Mouse (Mus musculus): ENCODE measurements around the gene Rpsa. TPM values are rescaled to one million over a fixed set of nuclear protein-coding genes. Genes with fewer than 3 reads are reported as not detected.

Gene Rpsa
- 52.5 TPM for polyA plus RNA-seq (2014; fragmentation: Illumina TruSeq; extraction: RNeasy Lipid Tissue Mini Kit (QIAGEN cat#74804); ENCODE audit: low replicate concordance)

GRCm38 (mm10) chr9:120127538-120128251, at the start of gene Rpsa:
TSS of gene Rpsa (plus strand) at chr9:120127689.

GRCm38 (mm10) chr9:120091696-120092238, 35.7 kb upstream of the Rpsa start, which contains the start of gene Ccr8:
TSS of gene Ccr8 (plus strand) at chr9:120092114.

DNA sequence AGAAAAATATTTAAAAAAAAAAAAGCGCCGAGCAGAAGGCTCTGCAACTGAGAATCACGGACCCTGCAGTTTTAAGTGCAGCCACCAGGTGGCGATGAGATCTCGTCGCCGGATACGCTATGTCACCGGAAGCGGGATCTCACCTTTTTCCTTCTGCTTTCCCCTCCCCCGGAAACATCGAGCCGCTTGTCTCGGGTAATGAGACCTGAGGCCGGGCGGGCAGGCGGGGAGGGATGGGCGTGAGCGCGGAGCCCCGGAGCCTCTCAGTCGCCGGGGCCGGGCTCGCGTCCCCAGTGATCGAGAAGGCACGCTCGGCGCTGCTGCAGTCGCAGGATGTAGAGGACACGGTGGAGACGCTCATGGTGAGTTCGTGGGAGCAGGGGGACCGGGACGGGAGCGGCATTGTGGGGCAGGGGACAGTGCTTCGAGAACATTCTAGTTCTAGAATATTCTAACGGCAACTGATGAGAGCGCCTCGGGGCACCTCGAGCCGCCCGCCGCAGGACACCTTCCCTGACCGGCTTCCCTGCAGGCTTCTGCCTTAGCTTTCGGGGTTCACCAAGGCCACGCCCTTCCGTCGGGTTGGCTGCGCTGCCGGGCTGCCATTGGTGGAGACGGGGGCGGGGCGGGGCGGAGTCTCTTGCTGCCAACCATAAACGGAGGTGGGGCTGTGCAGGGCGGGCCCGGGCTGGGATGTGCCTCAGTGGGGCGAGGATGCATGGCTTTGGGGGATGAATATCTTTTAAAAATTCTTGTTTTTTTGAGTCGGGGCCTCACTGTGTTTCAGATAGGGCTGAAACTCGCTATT, 17.1 kb upstream of the Rpsa start, which contains the start of gene Slc25a38:
TSS of gene Slc25a38 (plus strand) at position 164 of the 808 bp plus-strand sequence.

GRCm38 (mm10) chr9:120149222-120149828, 21.8 kb downstream of the Rpsa start, which contains the start of gene Mobp:
TSS of gene Mobp (plus strand) at chr9:120149707.

Other genes with a start within 250 kb of the Rpsa start
- gene Wdr48, start 232.8 kb upstream of the Rpsa start, polyA plus RNA-seq (2014; fragmentation: Illumina TruSeq; extraction: RNeasy Lipid Tissue Mini Kit (QIAGEN cat#74804); ENCODE audit: low replicate concordance) = 32.1 TPM
- gene Gorasp1, start 190.1 kb upstream of the Rpsa start, polyA plus RNA-seq (2014; fragmentation: Illumina TruSeq; extraction: RNeasy Lipid Tissue Mini Kit (QIAGEN cat#74804); ENCODE audit: low replicate concordance) = 3.1 TPM
- not detected for gene Ttc21a, start 190.1 kb upstream of the Rpsa start, polyA plus RNA-seq (2014; fragmentation: Illumina TruSeq; extraction: RNeasy Lipid Tissue Mini Kit (QIAGEN cat#74804); ENCODE audit: low replicate concordance)
- gene Csrnp1, start 143.0 kb upstream of the Rpsa start, polyA plus RNA-seq (2014; fragmentation: Illumina TruSeq; extraction: RNeasy Lipid Tissue Mini Kit (QIAGEN cat#74804); ENCODE audit: low replicate concordance) = not detected
- not detected for gene Xirp1, start 104.1 kb upstream of the Rpsa start, polyA plus RNA-seq (2014; fragmentation: Illumina TruSeq; extraction: RNeasy Lipid Tissue Mini Kit (QIAGEN cat#74804); ENCODE audit: low replicate concordance)
- gene Cx3cr1, start 57.8 kb upstream of the Rpsa start, polyA plus RNA-seq (2014; fragmentation: Illumina TruSeq; extraction: RNeasy Lipid Tissue Mini Kit (QIAGEN cat#74804); ENCODE audit: low replicate concordance) = 6.2 TPM
- gene Ccr8, start 35.6 kb upstream of the Rpsa start, polyA plus RNA-seq (2014; fragmentation: Illumina TruSeq; extraction: RNeasy Lipid Tissue Mini Kit (QIAGEN cat#74804); ENCODE audit: low replicate concordance) = not detected
- gene Slc25a38, start 17.3 kb upstream of the Rpsa start, polyA plus RNA-seq (2014; fragmentation: Illumina TruSeq; extraction: RNeasy Lipid Tissue Mini Kit (QIAGEN cat#74804); ENCODE audit: low replicate concordance) = 0.71 TPM
- gene Mobp, start 22.0 kb downstream of the Rpsa start, polyA plus RNA-seq (2014; fragmentation: Illumina TruSeq; extraction: RNeasy Lipid Tissue Mini Kit (QIAGEN cat#74804); ENCODE audit: low replicate concordance) = not detected
- gene Myrip, start 173.8 kb downstream of the Rpsa start, polyA plus RNA-seq (2014; fragmentation: Illumina TruSeq; extraction: RNeasy Lipid Tissue Mini Kit (QIAGEN cat#74804); ENCODE audit: low replicate concordance) = 0.67 TPM

Data from small intestine, adult 10 weeks (tissue).